Mouse (Mus musculus) layer of hippocampus, postnatal 25 days (tissue): Measurements from ENCODE around the gene Ttll8. TPM values are rescaled to one million over a fixed set of nuclear protein-coding genes. Genes with fewer than 3 reads are reported as not detected.

ENCODE experiments used
- DNase-seq, 2 experiments: peaks; one replicate each; pipeline ENCODE4 v3.0.0; 2022; ENCODE audit warnings: mixed read lengths in 2 of 2, low spot score in 1 of 2; ENCODE audit errors: extremely low spot score in 1 of 2
- total RNA-seq, 2 experiments: library from RNA; stranded (reverse); gene quantifications; 2 replicates each; pipeline ENCODE4 v1.2.3; 2021

The Ttll8 gene
- total RNA-seq, 2 experiments from 2014 or later: 1.9 to 2.1 TPM

- no peak for DNase-seq
Measured at GRCm38 (mm10) chr15:88889032-88889431, 65.2 kb downstream of the Ttll8 start.

- no peak for DNase-seq
Measured at GRCm38 (mm10) chr15:88885376-88885775, 68.8 kb downstream of the Ttll8 start.

- no peak for DNase-seq
Measured at GRCm38 (mm10) chr15:88883342-88883741, 70.9 kb downstream of the Ttll8 start.

GRCm38 (mm10) chr15:88882851-88883250 lies 71.4 kb downstream of the Ttll8 start:
- no peak for DNase-seq

- DNase-seq: no peak
Measured at GRCm38 (mm10) chr15:88881253-88882044, 72.8 kb downstream of the Ttll8 start.

GRCm38 (mm10) chr15:88877021-88877400 lies 77.2 kb downstream of the Ttll8 start:
- DNase-seq: no peak

GRCm38 (mm10) chr15:88876155-88877020 lies 77.8 kb downstream of the Ttll8 start:
- DNase-seq: peak; percentile 73 to 92

DNA sequence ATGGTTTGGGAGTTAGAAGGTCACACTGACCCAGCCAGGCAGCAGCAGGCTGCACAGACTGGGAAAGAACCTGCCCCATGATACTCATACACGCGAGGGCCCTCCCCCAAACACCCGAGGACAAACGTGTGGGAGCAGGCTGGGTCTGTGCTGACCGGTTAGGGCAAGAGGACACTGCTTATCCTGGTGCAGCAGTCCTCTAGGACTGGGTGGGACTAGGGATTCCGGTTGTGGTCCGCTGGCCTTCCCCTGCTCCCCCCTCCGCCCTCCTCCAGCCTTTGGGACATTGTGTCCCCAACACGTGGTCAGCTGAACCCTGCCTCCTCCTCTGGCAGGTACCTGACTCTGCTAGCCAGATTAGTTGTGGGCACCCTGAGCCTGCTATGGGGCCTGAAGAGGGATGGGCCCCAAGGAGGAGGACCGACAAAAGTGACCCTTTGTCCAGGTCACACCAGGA lies 78.6 kb downstream of the Ttll8 start:
- no peak for DNase-seq

GRCm38 (mm10) chr15:88874477-88874876 lies 79.7 kb downstream of the Ttll8 start:
- DNase-seq: no peak

DNA sequence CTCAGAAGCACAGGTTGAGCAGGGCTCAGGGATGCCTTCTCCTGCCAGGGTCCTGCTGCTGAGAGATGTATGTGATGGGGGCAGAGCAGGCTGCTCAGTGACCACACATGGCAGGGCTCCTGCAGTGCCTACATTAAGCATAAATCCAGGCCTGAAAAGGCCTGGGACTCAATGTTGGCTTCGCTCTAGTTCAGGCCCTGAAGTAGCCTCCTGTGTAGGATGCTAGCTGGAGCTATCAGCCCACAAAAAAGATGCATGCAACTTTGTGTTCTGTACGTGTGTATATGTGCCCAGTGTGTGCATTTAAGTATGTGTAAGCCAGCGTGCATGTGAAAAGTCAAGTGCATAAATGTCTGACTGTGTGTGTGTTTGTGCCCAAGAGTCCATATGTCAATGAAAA lies 80.2 kb downstream of the Ttll8 start:
- DNase-seq: no peak

DNA sequence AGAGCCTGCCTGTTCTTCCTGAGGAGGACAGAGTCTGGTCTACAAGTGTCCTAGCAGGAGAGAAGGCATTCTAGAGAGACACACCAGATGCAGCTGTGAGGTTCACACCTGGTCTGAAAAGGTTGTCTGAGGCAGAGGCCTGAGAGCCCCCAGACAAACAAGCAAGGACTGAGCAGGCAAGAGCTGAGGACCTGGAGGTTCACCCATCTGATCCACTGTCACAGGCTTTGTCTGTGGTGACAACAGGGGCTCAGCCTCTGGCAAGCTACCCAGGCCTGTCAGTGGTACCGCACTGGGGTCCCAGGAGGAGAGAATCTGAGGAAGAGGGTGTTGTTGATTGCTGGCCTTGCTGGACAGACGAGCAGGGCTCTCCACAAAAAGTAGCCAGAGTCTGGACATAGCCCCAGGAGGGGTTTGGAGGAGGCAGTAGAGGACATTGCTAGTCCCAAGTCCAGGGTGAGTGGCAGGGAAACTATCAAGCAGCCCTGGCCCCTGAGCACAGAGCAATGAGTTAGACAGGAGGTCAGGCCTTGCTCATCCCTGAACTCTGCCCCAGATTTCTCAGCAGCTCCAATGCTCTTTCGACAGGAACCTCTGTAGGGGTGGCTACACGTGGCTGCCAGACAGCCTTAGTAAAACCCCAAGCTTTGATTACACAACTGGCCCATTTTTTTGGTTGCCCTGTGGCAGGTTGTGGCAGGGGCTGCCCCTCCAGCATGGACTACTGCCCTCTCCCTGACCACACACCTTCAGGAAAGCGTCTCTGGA lies 83.6 kb downstream of the Ttll8 start:
- DNase-seq: no peak

DNA sequence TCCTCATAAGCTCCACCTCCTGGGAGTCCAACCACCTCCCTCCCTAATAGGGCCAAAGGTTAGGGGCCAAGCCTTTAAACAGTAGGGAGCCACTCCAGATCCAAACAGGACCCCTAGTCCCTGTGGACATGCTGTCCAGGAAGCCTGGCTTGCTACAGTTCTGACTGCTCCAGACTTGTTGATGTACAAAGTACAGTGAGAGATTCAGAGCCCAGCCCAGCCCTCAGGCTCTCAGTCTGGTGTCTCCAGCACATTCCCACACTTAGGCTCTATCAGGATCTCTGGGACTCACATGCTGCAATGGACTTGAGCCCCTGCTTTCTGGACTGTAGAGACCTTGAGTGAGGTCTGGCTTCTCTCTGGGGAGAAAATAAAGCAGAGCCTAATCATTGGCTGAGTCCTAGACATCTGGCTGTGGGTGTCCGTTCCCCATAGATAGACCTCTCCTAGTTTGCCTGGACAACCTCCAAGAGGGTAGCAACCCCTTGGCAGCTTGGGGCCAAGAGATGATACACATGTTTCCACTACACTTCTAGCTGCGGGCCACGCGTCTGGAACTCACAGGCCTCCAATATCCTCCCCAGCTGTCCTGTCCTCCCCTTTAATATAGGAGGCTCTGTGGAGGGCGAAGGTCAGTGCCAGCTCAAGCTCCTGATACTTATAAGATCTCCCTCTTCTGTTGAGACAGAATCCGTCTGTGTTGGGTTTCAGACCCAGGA lies 86.0 kb downstream of the Ttll8 start:
- DNase-seq: no peak

GRCm38 (mm10) chr15:88867368-88868023 lies 86.7 kb downstream of the Ttll8 start:
- DNase-seq: no peak

GRCm38 (mm10) chr15:88866934-88867356 lies 87.3 kb downstream of the Ttll8 start:
- DNase-seq: no peak

GRCm38 (mm10) chr15:88865888-88866695 lies 88.1 kb downstream of the Ttll8 start:
- no peak for DNase-seq

DNA sequence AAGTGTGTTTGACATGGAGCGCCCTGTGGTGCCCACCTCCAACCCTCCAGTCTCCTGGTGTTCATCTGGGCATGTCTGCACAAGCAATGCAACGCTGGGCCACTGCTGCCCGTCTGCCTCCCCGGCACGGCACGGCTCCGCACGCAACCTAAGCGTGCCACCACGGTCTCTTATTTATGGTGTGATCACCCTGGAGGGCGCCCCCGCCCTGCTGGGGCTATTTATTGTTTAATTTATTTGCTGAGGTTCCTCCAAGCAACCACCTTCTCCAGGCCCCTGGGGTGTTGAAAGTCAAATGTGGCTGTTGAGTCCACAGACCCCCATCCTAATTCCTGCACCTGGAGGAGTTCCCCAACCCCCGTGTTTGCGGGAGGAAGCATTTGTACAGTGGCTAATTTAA lies 89.2 kb downstream of the Ttll8 start:
- DNase-seq: no peak

- DNase-seq: peak in 1 of 2 experiments; percentile 29
Measured at GRCm38 (mm10) chr15:88864270-88865030, 89.8 kb downstream of the Ttll8 start.

- DNase-seq: peak; percentile 68 to 85
Measured at GRCm38 (mm10) chr15:88863695-88864231, 90.5 kb downstream of the Ttll8 start.
